Mouse (Mus musculus): Measurements from ENCODE around the gene Tubb1. TPM values are rescaled to one million over a fixed set of nuclear protein-coding genes. Genes with fewer than 3 reads are reported as not detected.

Gene Tubb1
- total RNA-seq, 2 experiments from 2014 or later: 1.4 to 2.7 TPM

GRCm38 (mm10) chr2:174501517-174501916 is 51.0 kb downstream of the Tubb1 start:
- DNase-seq (ENCODE audit: low spot score in 2 of 2): no peak

DNA sequence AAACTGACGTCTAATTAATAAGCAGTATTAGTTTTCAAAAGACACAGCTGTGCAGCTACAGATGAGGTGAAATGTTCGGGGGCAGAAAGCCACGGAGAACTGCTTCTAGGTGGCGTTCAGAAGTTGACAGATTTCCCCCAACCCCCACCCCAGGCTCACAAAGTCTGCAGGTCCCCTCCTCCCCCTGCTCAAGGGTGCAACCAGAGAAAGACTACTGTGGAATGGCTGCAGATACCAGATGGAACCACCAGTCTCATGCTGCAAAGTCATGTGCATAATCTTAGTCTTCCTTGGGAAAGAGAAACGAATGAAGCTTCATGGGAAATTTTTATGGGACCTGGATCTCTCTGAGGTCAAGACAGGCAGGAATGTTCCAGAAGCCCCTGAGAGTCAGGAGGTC is 51.8 kb downstream of the Tubb1 start:
- no peak for DNase-seq (ENCODE audit: low spot score in 2 of 2)

DNA sequence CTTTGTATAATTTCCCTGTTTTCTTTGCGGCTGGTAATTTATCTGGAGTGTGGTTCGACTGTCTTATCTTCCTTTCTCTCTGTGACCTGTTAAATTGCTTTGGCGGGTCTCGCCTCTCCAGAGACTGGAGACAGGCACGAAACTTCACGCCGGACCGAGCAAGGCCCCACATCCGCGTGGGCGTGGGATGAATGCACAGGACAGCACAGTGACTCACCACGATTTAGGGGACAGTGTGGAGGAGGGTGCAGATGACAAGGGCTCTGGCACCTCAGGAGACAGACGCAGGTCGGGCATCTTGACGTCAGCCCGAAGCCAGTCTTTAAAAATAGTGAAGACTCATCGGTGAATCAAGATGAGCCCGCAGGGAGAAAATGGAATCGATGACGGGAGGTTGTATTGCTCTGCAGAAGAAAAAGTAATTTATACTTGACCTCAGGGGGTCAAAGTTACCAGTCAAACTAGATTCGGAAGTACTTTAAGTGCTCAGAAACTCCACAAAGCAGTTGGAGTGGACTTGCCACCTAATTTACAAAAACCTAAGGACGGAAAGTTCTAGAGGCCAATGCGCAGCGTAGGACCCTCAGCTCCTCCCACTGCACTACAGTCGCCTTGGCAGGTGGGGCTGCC is 52.5 kb downstream of the Tubb1 start:
- DNase-seq (ENCODE audit: low spot score in 2 of 2): no peak

Other genes starting within 250 kb of the Tubb1 start
- gene Gnas, start 166.4 kb upstream of the Tubb1 start, total RNA-seq (2021): 1,000 to 10,000 TPM; 3,043 to 3,192 TPM
- gene Gm20721, start 104.0 kb upstream of the Tubb1 start, total RNA-seq (2021): 1 to 10 TPM; 2.1 to 2.2 TPM
- 10 to 100 TPM; 77.0 to 78.4 TPM for gene Nelfcd, start 34.9 kb upstream of the Tubb1 start, total RNA-seq (2021)
- 100 to 1,000 TPM; 107 to 114 TPM for gene Ctsz, start 11.7 kb upstream of the Tubb1 start, total RNA-seq (2021)
- gene Atp5e, start 13.4 kb downstream of the Tubb1 start, total RNA-seq (2021): 100 to 1,000 TPM; 380 to 432 TPM
- gene Prelid3b, start 22.4 kb downstream of the Tubb1 start, total RNA-seq (2021): 100 to 1,000 TPM in 1 of 2 experiments, 10 to 100 TPM in 1; 98.1 to 101 TPM
- gene Zfp831, start 192.8 kb downstream of the Tubb1 start, total RNA-seq (2021): under 1 TPM; 0.20 to 0.28 TPM